Mouse (Mus musculus) forebrain, embryonic 15.5 days (tissue): ENCODE measurements at regions not wholly inside any gene's neighbourhood (a gene's known extent, or its start where the extent isn't known, plus 50 kb on each side); places are given as distances from the start of the nearest gene placed in this dataset.

Experiments
- ATAC-seq: fragments of 200-750 bp; cut with Nextera tagmentation; replicated peaks from 2 replicates; pipeline ENCODE4 v1.8.0; 2017; ENCODE audit warnings: mild to moderate bottlenecking, moderate TSS enrichment, moderate library complexity
- H3K27ac ChIP-seq: fragments of 300-500 bp; sonication (generic); replicated peaks from 2 replicates; pipeline ENCODE4 v1.5.1; 2015; ENCODE audit warnings: mild to moderate bottlenecking, inconsistent platforms
- H3K27me3 ChIP-seq: fragments of 300-500 bp; sonication (generic); 2 replicates; pipeline ENCODE4 v1.6.1; 2015; ENCODE audit warnings: inconsistent platforms
- H3K36me3 ChIP-seq: fragments of 300-500 bp; sonication (generic); 2 replicates; pipeline ENCODE4 v1.6.1; 2015; ENCODE audit warnings: mild to moderate bottlenecking, inconsistent platforms
- H3K4me1 ChIP-seq: fragments of 300-500 bp; sonication (generic); 2 replicates; pipeline ENCODE4 v1.6.1; 2015; ENCODE audit warnings: inconsistent platforms
- H3K4me2 ChIP-seq: fragments of 300-500 bp; sonication (generic); replicated peaks from 2 replicates; pipeline ENCODE4 v1.6.1; 2015; ENCODE audit warnings: mild to moderate bottlenecking, inconsistent platforms
- H3K4me3 ChIP-seq: fragments of 300-500 bp; sonication (generic); 2 replicates; pipeline ENCODE4 v1.5.1; 2015; ENCODE audit warnings: mild to moderate bottlenecking, inconsistent platforms
- H3K9ac ChIP-seq: fragments of 300-500 bp; sonication (generic); replicated peaks from 2 replicates; pipeline ENCODE4 v1.6.1; 2015; ENCODE audit warnings: mild to moderate bottlenecking, inconsistent platforms
- H3K9me3 ChIP-seq: fragments of 300-500 bp; sonication (generic); 2 replicates; pipeline ENCODE4 v1.6.1; 2016; ENCODE audit warnings: inconsistent platforms
- WGBS: fragments of 180-500 bp; shearing (Covaris S2); methylation state at CpG from one replicate; pipeline ENCODE4 v1.1.7; 2015; ENCODE audit warnings: mixed read lengths; 5-methylcytosine and 5-hydroxymethylcytosine counted together

GRCm38 (mm10) chr7:134549286-134549919 lies 121.1 kb upstream of the Dock1 start:
- H3K9ac ChIP-seq = no peak overlapping the region
- no peaks in the 10 kb centered on the region for H3K27me3 ChIP-seq
- WGBS = 83% methylated on average over 8 of the region's 8 CpGs
- no peak overlapping the region for H3K4me2 ChIP-seq
- H3K27ac ChIP-seq = no peak overlapping the region
- no peaks in the 10 kb centered on the region for H3K36me3 ChIP-seq
- peaks cover 31% of the 10 kb centered on the region for H3K4me1 ChIP-seq
- H3K9me3 ChIP-seq = no peaks in the 10 kb centered on the region
- no peak overlapping the region for H3K4me3 ChIP-seq
- no peak for ATAC-seq

GRCm38 (mm10) chr7:134550221-134550809 lies 120.1 kb upstream of the Dock1 start:
- Histone ChIP-seq H3K9ac (no peak overlapping the region), H3K27me3 (no peaks in the 10 kb centered on the region), H3K4me2 (peak overlapping the region; percentile 10; the same call in 1 of the 2 replicates), H3K4me1 (peaks cover 31% of the 10 kb centered on the region), H3K4me3 (no peak overlapping the region), H3K9me3 (no peaks in the 10 kb centered on the region), H3K27ac (peak overlapping the region; percentile 32; the same call in 1 of the 2 replicates), H3K36me3 (no peaks in the 10 kb centered on the region)
- WGBS = 20% methylated on average over 7 of the region's 7 CpGs
- ATAC-seq = peak; percentile 93

GRCm38 (mm10) chr7:134552051-134552451 lies 118.4 kb upstream of the Dock1 start:
- Histone ChIP-seq H3K4me3 (no peak overlapping the region), H3K9ac (no peak overlapping the region), H3K27ac (no peak overlapping the region), H3K36me3 (no peaks in the 10 kb centered on the region), H3K9me3 (no peaks in the 10 kb centered on the region), H3K4me1 (peaks cover 31% of the 10 kb centered on the region), H3K27me3 (no peaks in the 10 kb centered on the region), H3K4me2 (no peak overlapping the region)
- 0 out of 2 replicates have a peak, but pooled peaks have one; percentile 38 for ATAC-seq
- 35% methylated on average over 6 of the region's 6 CpGs for WGBS

- Histone ChIP-seq H3K27ac (no peak overlapping the region), H3K4me1 (peaks cover 13% of the 10 kb centered on the region)
- 67% methylated on average over 4 of the region's 4 CpGs for WGBS
These were observed 114.4 kb upstream of the Dock1 start for GRCm38 (mm10) chr7:134556061-134556460.

GRCm38 (mm10) chr7:134566322-134566721 lies 104.1 kb upstream of the Dock1 start:
- Histone ChIP-seq H3K36me3 (no peaks in the 10 kb centered on the region), H3K9me3 (no peaks in the 10 kb centered on the region), H3K9ac (no peak overlapping the region), H3K27ac (no peak overlapping the region), H3K27me3 (no peaks in the 10 kb centered on the region), H3K4me3 (no peak overlapping the region), H3K4me2 (no peak overlapping the region), H3K4me1 (no peaks in the 10 kb centered on the region)
- WGBS = 82% methylated on average over 5 of the region's 5 CpGs
- ATAC-seq = no peak

More at GRCm38 (mm10) chr7:134556061-134556460, 114.4 kb upstream of the Dock1 start:
- Histone ChIP-seq H3K4me2 (no peak overlapping the region), H3K9ac (no peak overlapping the region), H3K9me3 (no peaks in the 10 kb centered on the region), H3K36me3 (no peaks in the 10 kb centered on the region), H3K27me3 (no peaks in the 10 kb centered on the region), H3K4me3 (no peak overlapping the region)
- ATAC-seq = no peak

GRCm38 (mm10) chr7:134569247-134569646 lies 101.2 kb upstream of the Dock1 start:
- Histone ChIP-seq H3K9me3 (no peaks in the 10 kb centered on the region), H3K4me2 (no peak overlapping the region), H3K4me1 (no peaks in the 10 kb centered on the region), H3K9ac (no peak overlapping the region), H3K27ac (no peak overlapping the region), H3K36me3 (no peaks in the 10 kb centered on the region), H3K4me3 (no peak overlapping the region), H3K27me3 (no peaks in the 10 kb centered on the region)
- WGBS = 57% methylated on average over 3 of the region's 3 CpGs
- no peak for ATAC-seq

- Histone ChIP-seq H3K4me1 (no peaks in the 10 kb centered on the region), H3K27ac (no peak overlapping the region), H3K4me3 (no peak overlapping the region), H3K36me3 (no peaks in the 10 kb centered on the region), H3K27me3 (no peaks in the 10 kb centered on the region), H3K9me3 (no peaks in the 10 kb centered on the region), H3K9ac (no peak overlapping the region), H3K4me2 (no peak overlapping the region)
- WGBS = 92% methylated on average over 5 of the region's 5 CpGs
- ATAC-seq = no peak
These were observed 100.2 kb upstream of the Dock1 start for GRCm38 (mm10) chr7:134570176-134570810.

GRCm38 (mm10) chr7:134581746-134582145 lies 88.7 kb upstream of the Dock1 start:
- H3K9me3 ChIP-seq = no peaks in the 10 kb centered on the region
- H3K27me3 ChIP-seq = no peaks in the 10 kb centered on the region
- H3K4me1 ChIP-seq = no peaks in the 10 kb centered on the region
- H3K9ac ChIP-seq = no peak overlapping the region
- H3K36me3 ChIP-seq = no peaks in the 10 kb centered on the region
- H3K27ac ChIP-seq = no peak overlapping the region
- H3K4me3 ChIP-seq = no peak overlapping the region
- H3K4me2 ChIP-seq = no peak overlapping the region
- ATAC-seq = no peak

- H3K27ac ChIP-seq = no peak overlapping the region
- H3K4me3 ChIP-seq = no peak overlapping the region
- ATAC-seq = no peak
- WGBS = 88% methylated on average over 5 of the region's 5 CpGs
- H3K9ac ChIP-seq = no peak overlapping the region
- no peak overlapping the region for H3K4me2 ChIP-seq
- H3K27me3 ChIP-seq = no peaks in the 10 kb centered on the region
- no peaks in the 10 kb centered on the region for H3K4me1 ChIP-seq
- H3K36me3 ChIP-seq = no peaks in the 10 kb centered on the region
- H3K9me3 ChIP-seq = no peaks in the 10 kb centered on the region
These were observed 85.0 kb upstream of the Dock1 start for GRCm38 (mm10) chr7:134585478-134585877.

GRCm38 (mm10) chr7:134586990-134587389 lies 83.5 kb upstream of the Dock1 start:
- Histone ChIP-seq H3K27me3 (no peaks in the 10 kb centered on the region), H3K4me1 (no peaks in the 10 kb centered on the region), H3K9ac (no peak overlapping the region), H3K36me3 (no peaks in the 10 kb centered on the region), H3K27ac (no peak overlapping the region), H3K9me3 (no peaks in the 10 kb centered on the region), H3K4me3 (no peak overlapping the region), H3K4me2 (no peak overlapping the region)
- WGBS = 83% methylated on average over 6 of the region's 6 CpGs
- ATAC-seq = no peak

GRCm38 (mm10) chr7:134607886-134608285 lies 62.6 kb upstream of the Dock1 start:
- H3K4me3 ChIP-seq = no peak overlapping the region
- no peak for ATAC-seq
- no peak overlapping the region for H3K27ac ChIP-seq
- no peak overlapping the region for H3K9ac ChIP-seq
- no peak overlapping the region for H3K4me2 ChIP-seq
- peaks cover 15% of the 10 kb centered on the region for H3K4me1 ChIP-seq
- H3K36me3 ChIP-seq = no peaks in the 10 kb centered on the region
- H3K9me3 ChIP-seq = no peaks in the 10 kb centered on the region
- 63% methylated on average over 3 of the region's 3 CpGs for WGBS
- no peaks in the 10 kb centered on the region for H3K27me3 ChIP-seq

- Histone ChIP-seq H3K4me1 (peaks cover 15% of the 10 kb centered on the region), H3K36me3 (no peaks in the 10 kb centered on the region), H3K9ac (no peak overlapping the region), H3K9me3 (no peaks in the 10 kb centered on the region), H3K27me3 (no peaks in the 10 kb centered on the region), H3K4me2 (no peak overlapping the region), H3K4me3 (no peak overlapping the region), H3K27ac (no peak overlapping the region)
- WGBS = 79% methylated on average over 2 of the region's 2 CpGs
- no peak for ATAC-seq
These were observed 60.3 kb upstream of the Dock1 start for GRCm38 (mm10) chr7:134610159-134610558.
